Mouse (Mus musculus): Measurements from ENCODE around the gene Lrrc10. TPM values are rescaled to one million over a fixed set of nuclear protein-coding genes. Genes with fewer than 3 reads are reported as not detected.
"Not testable (repeated sequence)": the region's sequence is repeated elsewhere in the genome, so short reads cannot be mapped to it uniquely, and the experiment has no call there.

The Lrrc10 gene
- polyA plus RNA-seq, 1 experiment from 2014 or later = not detected

- Histone ChIP-seq H3K36me3 (no peaks in the 10 kb centered on the region), H3K4me1 (peaks cover 15% of the 10 kb centered on the region), H3K9ac (no peak overlapping the region), H3K9me3 (no peaks in the 10 kb centered on the region), H3K4me2 (replicated peaks) (no peak overlapping the region), H3K27me3 (0 out of 2 replicates have a peak, but pooled peaks cover 6% of the 10 kb centered on the region), H3K27ac (no peak overlapping the region), H3K4me3 (no peak overlapping the region)
- 56% methylated on average over 7 of the region's 7 CpGs for WGBS
- no peak for ATAC-seq (ENCODE audit: low FRiP score, low read depth)
These were observed 26.8 kb upstream of the Lrrc10 start for GRCm38 (mm10) chr10:117018281-117018840.

- H3K27me3 ChIP-seq = peaks cover 20% of the 10 kb centered on the region
- no peak overlapping the region for H3K4me3 ChIP-seq
- peak; percentile 77 for ATAC-seq (ENCODE audit: low FRiP score, low read depth)
- no peaks in the 10 kb centered on the region for H3K36me3 ChIP-seq
- peak overlapping the region; percentile 25 for H3K4me2 ChIP-seq (replicated peaks)
- no peaks in the 10 kb centered on the region for H3K9me3 ChIP-seq
- WGBS = 19% methylated on average over 21 of the region's 21 CpGs
- peaks cover 23% of the 10 kb centered on the region for H3K4me1 ChIP-seq
- H3K9ac ChIP-seq = 0 out of 2 replicates have a peak overlapping the region, but pooled peaks have one; percentile 35
- H3K27ac ChIP-seq = no peak overlapping the region
These were observed 24.0 kb upstream of the Lrrc10 start for GRCm38 (mm10) chr10:117021020-117021754.

GRCm38 (mm10) chr10:117023693-117024092 is 21.4 kb upstream of the Lrrc10 start:
- Histone ChIP-seq H3K9ac (no peak overlapping the region), H3K4me3 (no peak overlapping the region), H3K4me2 (replicated peaks) (peak overlapping the region; percentile 46), H3K9me3 (no peaks in the 10 kb centered on the region), H3K36me3 (no peaks in the 10 kb centered on the region), H3K27ac (no peak overlapping the region), H3K4me1 (peaks cover 23% of the 10 kb centered on the region), H3K27me3 (peaks cover 20% of the 10 kb centered on the region)
- ATAC-seq (ENCODE audit: low FRiP score, low read depth) = no peak
- 55% methylated on average over 16 of the region's 16 CpGs for WGBS

GRCm38 (mm10) chr10:117025776-117026175 is 19.4 kb upstream of the Lrrc10 start:
- Histone ChIP-seq H3K4me1 (peaks cover 23% of the 10 kb centered on the region), H3K27me3 (peaks cover 20% of the 10 kb centered on the region)
- not testable (repeated sequence) for ATAC-seq (ENCODE audit: low FRiP score, low read depth); H3K27ac ChIP-seq; H3K4me3 ChIP-seq; H3K9me3 ChIP-seq; H3K36me3 ChIP-seq; H3K4me2 ChIP-seq (replicated peaks); H3K9ac ChIP-seq

- H3K9ac ChIP-seq = no peak overlapping the region
- no peak for ATAC-seq (ENCODE audit: low FRiP score, low read depth)
- H3K27ac ChIP-seq = no peak overlapping the region
- H3K27me3 ChIP-seq = peaks cover 16% of the 10 kb centered on the region
- H3K9me3 ChIP-seq = no peaks in the 10 kb centered on the region
- no peaks in the 10 kb centered on the region for H3K36me3 ChIP-seq
- peaks cover 19% of the 10 kb centered on the region for H3K4me1 ChIP-seq
- 54% methylated on average over 8 of the region's 8 CpGs for WGBS
- no peak overlapping the region for H3K4me3 ChIP-seq
- H3K4me2 ChIP-seq (replicated peaks) = no peak overlapping the region
These were observed 19.0 kb upstream of the Lrrc10 start for GRCm38 (mm10) chr10:117026176-117026575.

- H3K27me3 ChIP-seq = no peaks in the 10 kb centered on the region
- no peaks in the 10 kb centered on the region for H3K9me3 ChIP-seq
- peaks cover 9% of the 10 kb centered on the region for H3K4me1 ChIP-seq
- no peak overlapping the region for H3K27ac ChIP-seq
- WGBS = 92% methylated on average over 3 of the region's 3 CpGs
- H3K36me3 ChIP-seq = no peaks in the 10 kb centered on the region
- H3K4me2 ChIP-seq (replicated peaks) = no peak overlapping the region
- H3K9ac ChIP-seq = no peak overlapping the region
- no peak for ATAC-seq (ENCODE audit: low FRiP score, low read depth)
- no peak overlapping the region for H3K4me3 ChIP-seq
These were observed 14.0 kb upstream of the Lrrc10 start for GRCm38 (mm10) chr10:117031160-117031559.

- ATAC-seq (ENCODE audit: low FRiP score, low read depth) = no peak
- Histone ChIP-seq H3K4me1 (peaks cover 9% of the 10 kb centered on the region), H3K4me3 (no peak overlapping the region), H3K9ac (no peak overlapping the region), H3K27ac (no peak overlapping the region), H3K36me3 (no peaks in the 10 kb centered on the region), H3K9me3 (no peaks in the 10 kb centered on the region), H3K27me3 (no peaks in the 10 kb centered on the region), H3K4me2 (replicated peaks) (no peak overlapping the region)
- 19% methylated on average over 8 of the region's 8 CpGs for WGBS
These were observed 11.4 kb upstream of the Lrrc10 start for GRCm38 (mm10) chr10:117033785-117034184.

- H3K4me3 ChIP-seq = no peak overlapping the region
- no peaks in the 10 kb centered on the region for H3K36me3 ChIP-seq
- no peak overlapping the region for H3K9ac ChIP-seq
- no peaks in the 10 kb centered on the region for H3K9me3 ChIP-seq
- no peaks in the 10 kb centered on the region; the same call in 1 of the 2 replicates for H3K27me3 ChIP-seq
- H3K4me2 ChIP-seq (replicated peaks) = no peak overlapping the region
- no peak for ATAC-seq (ENCODE audit: low FRiP score, low read depth)
- no peak overlapping the region for H3K27ac ChIP-seq
- 61% methylated on average over 6 of the region's 6 CpGs for WGBS
- peaks cover 9% of the 10 kb centered on the region for H3K4me1 ChIP-seq
These were observed 4.8 kb upstream of the Lrrc10 start for GRCm38 (mm10) chr10:117040355-117040754.

- no peak overlapping the region for H3K27ac ChIP-seq
- H3K4me3 ChIP-seq = no peak overlapping the region
- no peak for ATAC-seq (ENCODE audit: low FRiP score, low read depth)
- H3K4me1 ChIP-seq = peaks cover 17% of the 10 kb centered on the region
- 82% methylated on average over 14 of the region's 14 CpGs for WGBS
- no peak overlapping the region for H3K9ac ChIP-seq
- no peak overlapping the region for H3K4me2 ChIP-seq (replicated peaks)
- H3K27me3 ChIP-seq = peaks cover 3% of the 10 kb centered on the region; the same call in 1 of the 2 replicates
- no peaks in the 10 kb centered on the region for H3K9me3 ChIP-seq
- no peaks in the 10 kb centered on the region for H3K36me3 ChIP-seq
These were observed 2.8 kb upstream of the Lrrc10 start for GRCm38 (mm10) chr10:117042295-117042694.

GRCm38 (mm10) chr10:117043497-117044166 is 1.5 kb upstream of the Lrrc10 start:
- ATAC-seq (ENCODE audit: low FRiP score, low read depth); H3K9ac ChIP-seq; H3K4me3 ChIP-seq; H3K9me3 ChIP-seq; H3K36me3 ChIP-seq; H3K27me3 ChIP-seq; H3K27ac ChIP-seq: not testable (repeated sequence)
- Histone ChIP-seq H3K4me1 (peaks cover 22% of the 10 kb centered on the region), H3K4me2 (replicated peaks) (peak overlapping the region; percentile 41)
- WGBS = 38% methylated on average over 16 of the region's 16 CpGs

- Histone ChIP-seq H3K9ac (no peak overlapping the region), H3K27ac (no peak overlapping the region), H3K9me3 (no peaks in the 10 kb centered on the region), H3K4me2 (replicated peaks) (no peak overlapping the region), H3K36me3 (peaks cover 49% of the 10 kb centered on the region), H3K4me3 (no peak overlapping the region), H3K4me1 (peaks cover 24% of the 10 kb centered on the region), H3K27me3 (peaks cover 3% of the 10 kb centered on the region; the same call in 1 of the 2 replicates)
- no peak for ATAC-seq (ENCODE audit: low FRiP score, low read depth)
- WGBS = 71% methylated on average over 4 of the region's 4 CpGs
These were observed 4.1 kb downstream of the Lrrc10 start for GRCm38 (mm10) chr10:117049253-117049652.

- no peak overlapping the region for H3K9ac ChIP-seq
These were observed 4.9 kb downstream of the Lrrc10 start for GRCm38 (mm10) chr10:117049961-117050597.

More at GRCm38 (mm10) chr10:117049961-117050597, 4.9 kb downstream of the Lrrc10 start:
- 75% methylated on average over 4 of the region's 4 CpGs for WGBS
- ATAC-seq (ENCODE audit: low FRiP score, low read depth) = no peak; the same call in 1 of the 2 replicates
- Histone ChIP-seq H3K27ac (no peak overlapping the region), H3K4me3 (no peak overlapping the region), H3K4me2 (replicated peaks) (no peak overlapping the region), H3K36me3 (peaks cover 58% of the 10 kb centered on the region), H3K27me3 (peaks cover 3% of the 10 kb centered on the region; the same call in 1 of the 2 replicates), H3K9me3 (no peaks in the 10 kb centered on the region), H3K4me1 (peaks cover 23% of the 10 kb centered on the region)

Measured in limb, embryonic 13.5 days (tissue).